Mouse (Mus musculus) small intestine, adult 10 weeks (tissue): ENCODE measurements around the gene Olfr103. TPM values are rescaled to one million over a fixed set of nuclear protein-coding genes. Genes with fewer than 3 reads are reported as not detected.

ENCODE experiments used
- polyA plus RNA-seq: library from polyadenylated mRNA; stranded (reverse); fragments of 350-450 nt; fragmentation: Illumina TruSeq; extraction: RNeasy Lipid Tissue Mini Kit (QIAGEN cat#74804); gene quantifications from one replicate; pipeline ENCODE4 v1.2.3, GENCODE M21; 2014; ENCODE audit warnings: low replicate concordance

Gene Olfr103
- not detected for polyA plus RNA-seq

GRCm38 (mm10) chr17:37339598-37339997, at the start of gene Olfr103:
Gene Olfr103, minus strand, starts transcription at chr17:37339698.

GRCm38 (mm10) chr17:37378733-37379132, 39.2 kb upstream of the Olfr103 start, which contains the start of gene Olfr105-ps:
Gene Olfr105-ps, plus strand, starts transcription at chr17:37379033.

GRCm38 (mm10) chr17:37359282-37359681, 19.8 kb upstream of the Olfr103 start, which contains the start of gene Olfr104-ps:
Gene Olfr104-ps, plus strand, starts transcription at chr17:37359582.

GRCm38 (mm10) chr17:37316954-37317353, 22.5 kb downstream of the Olfr103 start, which contains the start of gene Olfr102:
Gene Olfr102, minus strand, starts transcription at chr17:37317054.

GRCm38 (mm10) chr17:37304213-37304612, 35.3 kb downstream of the Olfr103 start, which contains the start of gene Olfr101:
Gene Olfr101, minus strand, starts transcription at chr17:37304313.

Other genes with a start within 250 kb of the Olfr103 start
- gene Olfr91, start 241.4 kb downstream of the Olfr103 start, polyA plus RNA-seq: not detected
- gene Olfr92, start 219.6 kb downstream of the Olfr103 start, polyA plus RNA-seq: not detected
- not detected for gene Olfr93, start 178.2 kb downstream of the Olfr103 start, polyA plus RNA-seq
- gene Ubd, start 145.8 kb downstream of the Olfr103 start, polyA plus RNA-seq: 7.5 TPM
- gene Olfr94, start 138.7 kb downstream of the Olfr103 start, polyA plus RNA-seq: not detected
- gene Olfr95, start 126.6 kb downstream of the Olfr103 start, polyA plus RNA-seq: not detected
- gene Olfr96, start 119.6 kb downstream of the Olfr103 start, polyA plus RNA-seq: not detected
- gene Olfr97, start 102.4 kb downstream of the Olfr103 start, polyA plus RNA-seq: not detected
- not detected for gene Olfr98, start 75.9 kb downstream of the Olfr103 start, polyA plus RNA-seq
- gene H2-M3, start 69.5 kb downstream of the Olfr103 start, polyA plus RNA-seq: 1.0 TPM
- gene Olfr99, start 56.2 kb downstream of the Olfr103 start, polyA plus RNA-seq: not detected
- gene Olfr101, start 35.4 kb downstream of the Olfr103 start, polyA plus RNA-seq: not detected
- gene Olfr102, start 22.6 kb downstream of the Olfr103 start, polyA plus RNA-seq: not detected
- not detected for gene Olfr104-ps, start 19.9 kb upstream of the Olfr103 start, polyA plus RNA-seq
- not detected for gene Olfr105-ps, start 39.3 kb upstream of the Olfr103 start, polyA plus RNA-seq
- gene Olfr106-ps, start 50.7 kb upstream of the Olfr103 start, polyA plus RNA-seq: not detected
- not detected for gene Olfr107, start 59.5 kb upstream of the Olfr103 start, polyA plus RNA-seq
- not detected for gene Olfr108, start 105.8 kb upstream of the Olfr103 start, polyA plus RNA-seq
- not detected for gene Olfr109, start 119.2 kb upstream of the Olfr103 start, polyA plus RNA-seq
- 4.4 TPM for gene H2-M2, start 143.9 kb upstream of the Olfr103 start, polyA plus RNA-seq
- not detected for gene Olfr110, start 152.8 kb upstream of the Olfr103 start, polyA plus RNA-seq
- gene Olfr111, start 168.3 kb upstream of the Olfr103 start, polyA plus RNA-seq: 0.45 TPM
- gene Olfr112, start 229.8 kb upstream of the Olfr103 start, polyA plus RNA-seq: not detected
- gene Olfr113, start 238.0 kb upstream of the Olfr103 start, polyA plus RNA-seq: not detected